Mouse (Mus musculus) forebrain, postnatal 0 days (tissue): ENCODE results near the gene Otub1. TPM values are rescaled to one million over a fixed set of nuclear protein-coding genes. Genes with fewer than 3 reads are reported as not detected.

Source experiments
- ATAC-seq: fragments of 200-750 bp; cut with Nextera tagmentation; 2 replicates; pipeline ENCODE4 v1.8.0; 2017; ENCODE audit warnings: mild to moderate bottlenecking, moderate library complexity
- DNase-seq: peaks from one replicate; pipeline ENCODE4 v3.0.0-alpha.2; 2015
- H3K27ac ChIP-seq: fragments of 300-500 bp; sonication (generic); 2 replicates; pipeline ENCODE4 v1.5.1; 2014; ENCODE audit warnings: low read depth, mild to moderate bottlenecking, antibody characterized with exemption, low read length, moderate library complexity, mixed read lengths
- H3K27me3 ChIP-seq: fragments of 300-500 bp; sonication (generic); 2 replicates; pipeline ENCODE4 v1.6.1; 2014; ENCODE audit warnings: mild to moderate bottlenecking, low read length, mixed read lengths; ENCODE audit not compliant: insufficient read depth
- H3K36me3 ChIP-seq: fragments of 300-500 bp; sonication (generic); 2 replicates; pipeline ENCODE4 v1.6.1; 2014; ENCODE audit warnings: mild to moderate bottlenecking, moderate library complexity; ENCODE audit not compliant: insufficient read depth
- H3K4me1 ChIP-seq: fragments of 300-500 bp; sonication (generic); 2 replicates; pipeline ENCODE4 v1.6.1; 2014; ENCODE audit warnings: antibody characterized with exemption; ENCODE audit not compliant: insufficient read depth
- H3K4me2 ChIP-seq: fragments of 300-500 bp; sonication (generic); 2 replicates; pipeline ENCODE4 v1.6.1; 2014; ENCODE audit warnings: low read depth, mild to moderate bottlenecking, moderate library complexity
- H3K4me3 ChIP-seq: fragments of 300-500 bp; sonication (generic); 2 replicates; pipeline ENCODE4 v1.5.1; 2014; ENCODE audit warnings: low read depth, low read length, mixed read lengths
- H3K9ac ChIP-seq: fragments of 300-500 bp; sonication (generic); 2 replicates; pipeline ENCODE4 v1.6.1; 2014; ENCODE audit warnings: mild to moderate bottlenecking
- H3K9me3 ChIP-seq: fragments of 300-500 bp; sonication (generic); 2 replicates; pipeline ENCODE4 v1.6.1; 2016; ENCODE audit warnings: low read length
- CTCF ChIP-seq: sonication (generic); IDR thresholded peaks from 2 replicates; pipeline ENCODE4 v1.5.1; 2016; ENCODE audit warnings: antibody characterized with exemption, control low read depth, low read depth
- WGBS: fragments of 180-500 bp; shearing (Covaris S2); extraction: QIAGEN DNeasy Blood & Tissue Kit; methylation state at CpG from one replicate; pipeline ENCODE4 v1.1.7; 2014; 5-methylcytosine and 5-hydroxymethylcytosine counted together
- polyA plus RNA-seq: library from polyadenylated mRNA; unstranded; fragments of >200 nt; fragmentation: Nextera tagmentation; extraction: Ambion mirVana; gene quantifications from 2 replicates; pipeline ENCODE4 v1.2.1, GENCODE M21; 2015
- total RNA-seq: library from RNA; depleted of rRNA; stranded (reverse); fragments of >200 nt; gene quantifications from 2 replicates; pipeline ENCODE4 v1.2.3, GENCODE M21; 2014; rRNA removed

Gene Otub1
- total and polyA plus RNA-seq, 2 experiments from 2014 or later: 252 to 286 TPM

DNA sequence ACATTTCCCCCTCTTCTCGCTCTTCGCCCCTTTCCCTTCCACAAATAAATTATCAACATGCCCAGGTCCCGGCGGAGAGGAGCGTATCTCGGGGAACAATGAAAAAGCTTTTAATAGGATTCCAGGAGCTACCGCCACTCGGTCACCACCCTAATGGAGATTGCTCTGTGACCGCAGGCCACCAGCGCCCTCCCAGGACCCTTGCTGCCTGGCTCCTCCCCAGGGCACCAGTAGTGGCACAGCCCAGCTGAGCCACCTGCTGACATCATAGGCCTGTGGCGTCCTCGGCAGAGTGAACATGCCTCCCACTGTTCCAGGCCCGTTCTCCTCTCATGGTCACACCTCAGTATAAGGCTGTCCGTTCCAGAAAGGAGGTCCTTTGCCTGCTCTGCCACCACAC, 48.4 kb downstream of the Otub1 start:
- H3K36me3 ChIP-seq: no peaks in the 10 kb centered on the region
- ATAC-seq (no peak), DNase-seq (no peak)
- H3K4me1 ChIP-seq: peaks cover 15% of the 10 kb centered on the region
- TF ChIP-seq CTCF: no peak
- H3K9ac ChIP-seq: 0 out of 2 replicates have a peak overlapping the region, but pooled peaks have one; percentile 10
- no peak overlapping the region for H3K4me2 ChIP-seq
- no peaks in the 10 kb centered on the region for H3K27me3 ChIP-seq
- no peak overlapping the region for H3K27ac ChIP-seq
- 23% methylated on average over 14 of the region's 14 CpGs for WGBS
- no peak overlapping the region for H3K4me3 ChIP-seq
- no peaks in the 10 kb centered on the region for H3K9me3 ChIP-seq

DNA sequence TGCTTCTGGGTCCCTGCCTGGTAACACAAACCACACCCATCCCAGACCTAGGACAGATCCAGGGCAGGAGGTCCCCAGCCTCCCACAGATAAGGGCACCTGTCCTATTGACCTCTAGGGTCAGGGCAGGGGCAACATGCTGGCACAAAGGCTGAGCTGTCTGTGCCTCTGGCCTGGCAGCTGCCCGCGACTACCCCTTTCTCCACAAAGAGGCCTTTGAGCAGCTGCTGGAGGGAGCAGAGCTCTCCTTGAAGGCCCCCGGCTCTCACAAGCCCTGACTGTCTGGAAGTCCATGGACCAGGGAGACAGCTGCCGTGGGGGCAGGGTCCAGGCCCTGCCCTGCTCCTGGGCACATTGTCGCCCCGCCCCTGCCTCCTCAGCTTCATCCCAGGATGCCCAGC, 50.9 kb downstream of the Otub1 start:
- no peak overlapping the region for H3K27ac ChIP-seq
- H3K27me3 ChIP-seq: no peaks in the 10 kb centered on the region
- no peak overlapping the region for H3K4me3 ChIP-seq
- DNase-seq: no peak
- no peak for TF ChIP-seq CTCF
- H3K36me3 ChIP-seq: no peaks in the 10 kb centered on the region
- WGBS: 36% methylated on average over 5 of the region's 6 CpGs
- no peaks in the 10 kb centered on the region for H3K9me3 ChIP-seq
- peak; percentile 60 for ATAC-seq
- no peak overlapping the region for H3K4me2 ChIP-seq
- H3K9ac ChIP-seq: no peak overlapping the region
- H3K4me1 ChIP-seq: peaks cover 11% of the 10 kb centered on the region

DNA sequence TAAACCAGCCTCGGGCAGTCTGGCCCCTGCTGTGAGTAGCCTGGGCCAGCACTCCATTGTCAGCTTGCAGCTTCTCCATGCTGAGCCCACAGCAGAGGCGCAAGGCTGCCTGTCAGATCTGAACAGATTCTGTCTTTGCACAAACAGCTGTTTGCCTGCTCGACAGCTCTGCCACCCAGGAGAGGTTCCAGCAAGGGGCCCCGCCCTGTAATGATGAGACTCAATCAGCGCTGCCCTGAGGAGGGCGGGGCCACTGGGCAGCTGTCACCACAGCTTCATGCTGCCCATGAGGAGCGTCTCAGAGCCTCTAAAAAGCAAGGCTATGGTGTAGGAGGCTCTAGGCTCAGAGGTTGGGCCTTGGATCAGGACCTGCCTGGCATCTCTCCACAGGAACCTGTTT, 52.9 kb downstream of the Otub1 start:
- WGBS: 38% methylated on average over 7 of the region's 7 CpGs
- DNase-seq (no peak), ATAC-seq (peak; percentile 13; the same call in 1 of the 2 replicates)
- Histone ChIP-seq H3K27ac (peak overlapping the region; percentile 1), H3K4me2 (no peak overlapping the region), H3K9me3 (no peaks in the 10 kb centered on the region), H3K4me3 (no peak overlapping the region), H3K27me3 (no peaks in the 10 kb centered on the region), H3K36me3 (no peaks in the 10 kb centered on the region), H3K4me1 (peaks cover 11% of the 10 kb centered on the region), H3K9ac (no peak overlapping the region)
- TF ChIP-seq CTCF: no peak

DNA sequence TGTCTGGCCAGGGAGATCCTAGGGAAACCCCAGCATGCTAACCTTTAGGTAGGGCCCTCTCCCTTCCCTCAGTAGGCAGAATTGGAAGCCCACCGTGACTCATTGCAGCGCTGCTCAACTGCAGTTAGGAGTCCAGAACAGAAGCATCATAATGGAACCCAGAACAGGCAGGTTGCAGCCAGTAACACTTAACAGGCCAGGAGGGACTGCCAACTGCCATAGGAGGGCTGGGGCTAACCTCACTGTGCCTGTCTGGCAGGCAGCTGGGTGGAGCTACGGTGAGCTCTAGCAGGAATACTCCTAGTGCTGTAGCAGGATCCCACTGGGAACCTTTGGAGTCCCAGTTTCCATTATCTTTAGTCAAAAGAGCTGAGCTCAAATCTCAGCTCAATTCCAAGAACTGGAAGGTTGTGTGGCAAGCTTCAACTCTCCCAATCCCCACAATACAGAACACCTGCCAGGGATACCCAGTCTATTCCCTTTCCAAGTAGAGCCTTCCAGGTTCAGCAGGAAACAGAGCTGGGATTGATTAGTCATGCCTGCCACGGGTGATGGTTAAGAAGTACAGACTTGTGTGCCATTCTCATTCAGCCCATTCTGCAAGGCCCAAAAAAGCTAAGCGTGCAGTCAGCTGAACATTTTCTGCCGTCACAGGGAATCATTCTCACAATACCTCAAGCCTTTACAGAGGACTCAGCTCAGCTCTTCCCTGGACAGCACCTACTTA, 54.0 kb downstream of the Otub1 start:
- H3K4me1 ChIP-seq: peaks cover 10% of the 10 kb centered on the region
- WGBS: 74% methylated on average over 6 of the region's 6 CpGs
- H3K36me3 ChIP-seq: no peaks in the 10 kb centered on the region
- H3K4me3 ChIP-seq: no peak overlapping the region
- H3K4me2 ChIP-seq: no peak overlapping the region
- H3K27me3 ChIP-seq: no peaks in the 10 kb centered on the region
- DNase-seq (no peak), ATAC-seq (no peak)
- no peaks in the 10 kb centered on the region for H3K9me3 ChIP-seq
- no peak overlapping the region for H3K27ac ChIP-seq
- no peak for TF ChIP-seq CTCF
- no peak overlapping the region for H3K9ac ChIP-seq

DNA sequence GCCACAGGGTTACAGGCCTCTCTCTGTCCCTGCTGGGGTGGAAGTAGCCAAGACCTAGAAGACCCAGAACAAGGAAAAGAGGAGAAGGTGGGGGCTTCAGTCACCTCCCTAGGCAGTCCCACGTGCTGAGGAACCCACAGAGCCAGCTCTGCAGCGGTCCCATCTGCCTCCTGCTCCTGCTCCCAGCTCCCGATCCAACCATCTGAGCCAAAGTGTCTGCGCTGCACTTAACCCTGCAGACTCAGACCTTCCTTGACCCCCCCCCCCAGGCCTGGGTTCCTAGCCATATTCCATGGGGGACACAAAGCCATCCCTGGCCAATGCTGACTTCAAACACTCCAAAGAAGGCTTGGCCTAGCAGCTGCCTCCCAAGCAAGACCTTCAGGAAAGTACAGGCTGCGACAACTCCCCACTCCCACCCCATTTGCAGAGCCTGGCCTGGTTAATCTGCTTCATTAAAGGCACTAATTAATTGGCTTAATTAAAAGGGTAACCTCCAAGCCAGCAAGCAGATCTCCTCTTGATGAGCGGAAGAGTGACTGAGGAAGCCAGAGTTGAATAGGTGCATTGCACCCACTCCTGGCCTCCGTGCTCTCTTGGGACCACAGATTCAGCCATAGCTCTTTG, 54.7 kb downstream of the Otub1 start:
- Histone ChIP-seq H3K4me1 (peaks cover 10% of the 10 kb centered on the region; the same call in 1 of the 2 replicates), H3K9ac (no peak overlapping the region), H3K36me3 (no peaks in the 10 kb centered on the region), H3K9me3 (no peaks in the 10 kb centered on the region), H3K4me2 (no peak overlapping the region), H3K27me3 (no peaks in the 10 kb centered on the region), H3K27ac (no peak overlapping the region), H3K4me3 (no peak overlapping the region)
- TF ChIP-seq CTCF: no peak
- no peak for DNase-seq
- WGBS: 56% methylated on average over 7 of the region's 7 CpGs
- ATAC-seq: 0 out of 2 replicates have a peak, but pooled peaks have one; percentile 13

DNA sequence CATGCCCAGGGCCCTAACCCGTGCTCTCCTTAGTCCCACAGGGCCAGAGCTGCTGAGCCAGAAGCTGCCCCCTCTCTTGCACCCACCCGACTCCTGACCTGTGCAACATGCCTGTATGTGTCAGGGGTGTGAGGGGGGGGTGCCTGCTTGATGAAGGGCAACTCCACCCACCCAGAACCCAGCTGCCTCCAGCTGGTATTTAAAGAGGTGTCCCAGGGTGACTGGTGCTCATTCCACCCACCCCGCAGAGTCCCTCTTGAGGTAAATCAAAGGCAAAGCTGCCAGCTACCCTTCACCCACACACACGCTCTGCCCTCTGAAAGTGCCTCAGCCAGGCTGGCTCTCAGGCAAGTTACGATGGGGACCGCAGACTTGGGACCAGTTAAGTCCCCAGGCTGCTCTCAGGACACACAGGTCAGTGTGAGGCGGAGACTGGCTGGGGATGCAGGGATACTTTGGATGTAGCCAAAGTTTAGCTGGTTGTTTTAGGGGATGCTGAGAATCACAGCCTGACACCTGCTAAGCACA, 56.9 kb downstream of the Otub1 start:
- H3K27ac ChIP-seq: no peak overlapping the region
- no peak overlapping the region for H3K4me2 ChIP-seq
- 53% methylated on average over 7 of the region's 7 CpGs for WGBS
- TF ChIP-seq CTCF: no peak
- H3K36me3 ChIP-seq: no peaks in the 10 kb centered on the region
- H3K9ac ChIP-seq: no peak overlapping the region
- ATAC-seq (no peak), DNase-seq (no peak)
- no peaks in the 10 kb centered on the region for H3K27me3 ChIP-seq
- H3K4me3 ChIP-seq: no peak overlapping the region
- no peaks in the 10 kb centered on the region for H3K9me3 ChIP-seq
- H3K4me1 ChIP-seq: peaks cover 13% of the 10 kb centered on the region

DNA sequence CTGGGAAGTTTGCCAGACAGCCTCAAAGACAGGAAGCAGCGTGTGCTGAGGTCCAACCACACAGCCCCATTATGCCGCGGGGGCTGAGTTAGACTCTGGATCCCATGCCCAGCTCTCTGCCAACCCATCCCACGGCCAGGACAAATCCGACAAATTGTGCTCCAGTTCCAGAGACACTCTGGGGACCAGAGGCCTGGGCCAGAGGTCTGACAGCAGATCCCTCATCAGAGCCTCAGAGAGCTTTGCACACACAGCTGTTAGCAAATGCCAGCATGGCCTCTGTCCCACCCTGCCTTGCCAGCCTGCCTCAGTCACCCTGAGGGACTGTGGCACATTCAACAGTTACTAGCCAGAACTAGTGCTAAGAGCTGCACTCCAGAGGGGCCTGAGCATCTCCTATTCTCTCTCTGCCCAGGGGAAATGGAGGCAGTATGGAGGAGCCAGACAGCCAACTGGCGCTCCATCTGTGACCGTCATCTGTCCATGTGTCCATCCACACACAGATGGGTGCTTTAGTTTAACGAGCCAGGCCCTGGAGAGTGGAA, 57.5 kb downstream of the Otub1 start:
- H3K4me1 ChIP-seq: peaks cover 18% of the 10 kb centered on the region

More for the DNA sequence above, 57.5 kb downstream of the Otub1 start:
- TF ChIP-seq CTCF: no peak
- Histone ChIP-seq H3K9me3 (no peaks in the 10 kb centered on the region), H3K36me3 (no peaks in the 10 kb centered on the region), H3K27me3 (no peaks in the 10 kb centered on the region), H3K9ac (no peak overlapping the region), H3K27ac (0 out of 2 replicates have a peak overlapping the region, but pooled peaks have one; percentile 22), H3K4me2 (no peak overlapping the region), H3K4me3 (no peak overlapping the region)
- peak; percentile 79 for DNase-seq
- peak; percentile 42 for ATAC-seq
- 39% methylated on average over 8 of the region's 8 CpGs for WGBS

Other genes starting within 250 kb of the Otub1 start
- 226 and 269 TPM in 2 replicates for gene Ppp1r14b, start 231.3 kb downstream of the Otub1 start, total RNA-seq
- gene Ppp1r14b, start 231.3 kb downstream of the Otub1 start, polyA plus RNA-seq: 201 and 269 TPM in 2 replicates
- 12.8 and 13.1 TPM in 2 replicates for gene Plcb3, start 229.8 kb downstream of the Otub1 start, total RNA-seq
- gene Plcb3, start 229.8 kb downstream of the Otub1 start, polyA plus RNA-seq: 7.3 and 10.0 TPM in 2 replicates
- 23.5 and 26.8 TPM in 2 replicates for gene Fkbp2, start 225.8 kb downstream of the Otub1 start, total RNA-seq
- 102 and 106 TPM in 2 replicates for gene Fkbp2, start 225.8 kb downstream of the Otub1 start, polyA plus RNA-seq
- gene Vegfb, start 218.7 kb downstream of the Otub1 start, total RNA-seq: 24.9 and 28.4 TPM in 2 replicates
- gene Vegfb, start 218.7 kb downstream of the Otub1 start, polyA plus RNA-seq: 52.8 and 64.6 TPM in 2 replicates
- gene Dnajc4, start 213.7 kb downstream of the Otub1 start, total RNA-seq: 15.1 and 20.2 TPM in 2 replicates
- gene Dnajc4, start 213.7 kb downstream of the Otub1 start, polyA plus RNA-seq: 20.7 and 24.8 TPM in 2 replicates
- gene Nudt22, start 210.2 kb downstream of the Otub1 start, total RNA-seq: 7.9 and 9.5 TPM in 2 replicates
- 14.3 and 15.3 TPM in 2 replicates for gene Nudt22, start 210.2 kb downstream of the Otub1 start, polyA plus RNA-seq
- gene Trpt1, start 210.2 kb downstream of the Otub1 start, total RNA-seq: 16.2 and 16.3 TPM in 2 replicates
- gene Trpt1, start 210.2 kb downstream of the Otub1 start, polyA plus RNA-seq: 18.2 and 18.7 TPM in 2 replicates
- 4.4 and 6.0 TPM in 2 replicates for gene Fermt3, start 186.8 kb downstream of the Otub1 start, total RNA-seq
- 2.6 and 3.6 TPM in 2 replicates for gene Fermt3, start 186.8 kb downstream of the Otub1 start, polyA plus RNA-seq
- 124 and 133 TPM in 2 replicates for gene Stip1, start 166.3 kb downstream of the Otub1 start, total RNA-seq
- 146 and 156 TPM in 2 replicates for gene Stip1, start 166.3 kb downstream of the Otub1 start, polyA plus RNA-seq
- 8.1 and 9.4 TPM in 2 replicates for gene Macrod1, start 149.5 kb downstream of the Otub1 start, total RNA-seq
- 8.0 and 8.5 TPM in 2 replicates for gene Macrod1, start 149.5 kb downstream of the Otub1 start, polyA plus RNA-seq
- 8.1 and 8.8 TPM in 2 replicates for gene Flrt1, start 100.6 kb downstream of the Otub1 start, total RNA-seq
- gene Flrt1, start 100.6 kb downstream of the Otub1 start, polyA plus RNA-seq: 6.7 and 11.3 TPM in 2 replicates
- 735 and 828 TPM in 2 replicates for gene Cox8a, start 11.3 kb upstream of the Otub1 start, total RNA-seq
- 1,247 and 1,523 TPM in 2 replicates for gene Cox8a, start 11.3 kb upstream of the Otub1 start, polyA plus RNA-seq
- gene Naa40, start 34.9 kb upstream of the Otub1 start, total RNA-seq: 48.5 and 57.7 TPM in 2 replicates
- gene Naa40, start 34.9 kb upstream of the Otub1 start, polyA plus RNA-seq: 34.7 and 44.0 TPM in 2 replicates
- gene Rcor2, start 61.0 kb upstream of the Otub1 start, total RNA-seq: 41.9 and 49.6 TPM in 2 replicates
- gene Rcor2, start 61.0 kb upstream of the Otub1 start, polyA plus RNA-seq: 13.7 and 14.5 TPM in 2 replicates
- 35.8 and 38.7 TPM in 2 replicates for gene Mark2, start 135.5 kb upstream of the Otub1 start, total RNA-seq
- gene Mark2, start 135.5 kb upstream of the Otub1 start, polyA plus RNA-seq: 30.0 and 35.7 TPM in 2 replicates
- gene Spindoc, start 176.7 kb upstream of the Otub1 start, total RNA-seq: 43.2 and 48.9 TPM in 2 replicates
- gene Spindoc, start 176.7 kb upstream of the Otub1 start, polyA plus RNA-seq: 16.4 and 20.8 TPM in 2 replicates
- 185 and 206 TPM in 2 replicates for gene 2700081O15Rik, start 211.3 kb upstream of the Otub1 start, total RNA-seq
- 24.3 and 29.9 TPM in 2 replicates for gene 2700081O15Rik, start 211.3 kb upstream of the Otub1 start, polyA plus RNA-seq